Mouse (Mus musculus) thymus, postnatal 4 days (tissue): ENCODE results near the gene Cnksr1.

Experiments
- DNase-seq: peaks from one replicate; pipeline ENCODE4 v3.0.0; 2021

The Cnksr1 gene

GRCm38 (mm10) chr4:134238279-134238651, at the start of gene Cnksr1:
Gene Cnksr1 (minus strand): TSS chr4:134238399.
- DNase-seq: no peak

- peak; percentile 85 for DNase-seq
Measured at GRCm38 (mm10) chr4:134287575-134288025, 49.4 kb upstream of the Cnksr1 start, which contains the start of gene Pdik1l. Gene Pdik1l (minus strand): TSS chr4:134287895.

- DNase-seq: peak; percentile 99
Measured at GRCm38 (mm10) chr4:134287168-134287564, 49.0 kb upstream of the Cnksr1 start.

- DNase-seq: peak; percentile 62
Measured at GRCm38 (mm10) chr4:134286226-134287167, 48.3 kb upstream of the Cnksr1 start.

GRCm38 (mm10) chr4:134284942-134285341, 46.7 kb upstream of the Cnksr1 start:
- DNase-seq: no peak

GRCm38 (mm10) chr4:134273417-134274345, 35.5 kb upstream of the Cnksr1 start:
- DNase-seq: peak; percentile 68

GRCm38 (mm10) chr4:134272731-134273416, 34.7 kb upstream of the Cnksr1 start:
- DNase-seq: peak; percentile 13

- DNase-seq: peak; percentile 8
Measured at GRCm38 (mm10) chr4:134271979-134272378, 33.8 kb upstream of the Cnksr1 start.

GRCm38 (mm10) chr4:134269622-134270021, 31.4 kb upstream of the Cnksr1 start:
- DNase-seq: peak; percentile 25

GRCm38 (mm10) chr4:134268102-134268655, 30.0 kb upstream of the Cnksr1 start:
- DNase-seq: peak; percentile 10

GRCm38 (mm10) chr4:134265860-134266585, 27.8 kb upstream of the Cnksr1 start:
- no peak for DNase-seq

- DNase-seq: peak; percentile 79
Measured at GRCm38 (mm10) chr4:134263191-134263590, 25.0 kb upstream of the Cnksr1 start.

- DNase-seq: peak; percentile 60
Measured at GRCm38 (mm10) chr4:134258354-134258753, 20.2 kb upstream of the Cnksr1 start.

- no peak for DNase-seq
Measured at GRCm38 (mm10) chr4:134257198-134258009, 19.2 kb upstream of the Cnksr1 start.

GRCm38 (mm10) chr4:134256407-134257197, 18.4 kb upstream of the Cnksr1 start:
- DNase-seq: no peak

GRCm38 (mm10) chr4:134255854-134256253, 17.7 kb upstream of the Cnksr1 start:
- DNase-seq: peak; percentile 72

GRCm38 (mm10) chr4:134254835-134255234, 16.6 kb upstream of the Cnksr1 start:
- DNase-seq: no peak

- DNase-seq: no peak
Measured at GRCm38 (mm10) chr4:134253722-134254324, 15.6 kb upstream of the Cnksr1 start, which contains the start of gene Grrp1. Gene Grrp1 (minus strand): TSS chr4:134254106.
